Mouse (Mus musculus): ENCODE results near the gene Pak3. TPM values are rescaled to one million over a fixed set of nuclear protein-coding genes. Genes with fewer than 3 reads are reported as not detected.

Pak3 gene
- polyA plus RNA-seq, 1 experiment from 2014 or later: 218 TPM

Small RNAs within 50 kb of the gene (microRNA-seq; reads per million reads assigned to microRNA genes)
- not detected for gene Gm47298

Other genes starting within 250 kb of the Pak3 start
- 2.5 and 4.3 TPM in 2 replicates for gene Chrdl1, start 124.3 kb upstream of the Pak3 start, polyA plus RNA-seq (2015; fragmentation: Nextera tagmentation; extraction: Ambion mirVana)